Mouse (Mus musculus): ENCODE measurements around the gene Fer1l4. TPM values are rescaled to one million over a fixed set of nuclear protein-coding genes. Genes with fewer than 3 reads are reported as not detected.
A peak's percentile ranks its signal among the peaks of the same experiment; 100 is the strongest.

The Fer1l4 gene
- total and polyA plus RNA-seq, 3 experiments: 0.53 TPM; not detected in 2

DNA sequence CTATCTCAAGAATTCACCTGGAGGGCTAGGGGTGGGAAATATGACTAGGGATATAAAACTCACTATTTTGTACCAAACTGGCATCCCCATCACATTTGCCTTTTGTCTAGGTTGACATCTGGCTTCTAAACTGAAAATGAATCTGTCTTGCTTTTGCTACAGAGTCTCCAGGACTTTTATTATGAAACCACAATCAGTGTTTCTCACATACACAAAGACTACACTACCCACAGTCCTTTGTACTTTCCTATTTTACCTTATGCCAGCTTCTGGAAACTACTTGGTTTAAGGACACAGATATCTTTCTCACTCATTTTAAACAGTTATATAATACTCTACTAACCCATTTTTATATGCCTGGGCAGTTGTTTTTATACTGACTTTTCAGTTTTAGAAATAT, 27.3 kb downstream of the Fer1l4 start:
- peaks cover 28% of the 10 kb centered on the region for H3K27me3 ChIP-seq (ENCODE audit: insufficient read depth, low read length)
- no peaks in the 10 kb centered on the region for H3K9me3 ChIP-seq (replicated peaks)
- TF ChIP-seq GATA1 (IDR thresholded peaks at IDR 0.05; ENCODE audit: borderline replicate concordance, low read length): no peak
- no peak for TF ChIP-seq TAL1 (conservative IDR thresholded peaks at IDR 0.05; ENCODE audit: low read depth, low read length)
- no peak for TF ChIP-seq CTCF (IDR thresholded peaks at IDR 0.05; ENCODE audit: low read depth, low read length)
- TF ChIP-seq GATA2 (IDR thresholded peaks at IDR 0.05; ENCODE audit: borderline replicate concordance, low read depth, low read length): no peak
- no peak for TF ChIP-seq POLR2AphosphoS5 (IDR thresholded peaks at IDR 0.05; ENCODE audit: insufficient replicate concordance, low read depth, low read length)
- H3K4me1 ChIP-seq (ENCODE audit: insufficient read depth, low read depth, low read length): peaks cover 35% of the 10 kb centered on the region
- H3K36me3 ChIP-seq (replicated peaks): peaks cover 2% of the 10 kb centered on the region
- DNase-seq (ENCODE audit: low spot score) (no peak), ATAC-seq (ENCODE audit: extremely low read depth, insufficient number of reproducible peaks, low FRiP score, poor library complexity, severe bottlenecking) (no peak)
- H3K4me3 ChIP-seq (ENCODE audit: low read depth, low read length): no peak overlapping the region

DNA sequence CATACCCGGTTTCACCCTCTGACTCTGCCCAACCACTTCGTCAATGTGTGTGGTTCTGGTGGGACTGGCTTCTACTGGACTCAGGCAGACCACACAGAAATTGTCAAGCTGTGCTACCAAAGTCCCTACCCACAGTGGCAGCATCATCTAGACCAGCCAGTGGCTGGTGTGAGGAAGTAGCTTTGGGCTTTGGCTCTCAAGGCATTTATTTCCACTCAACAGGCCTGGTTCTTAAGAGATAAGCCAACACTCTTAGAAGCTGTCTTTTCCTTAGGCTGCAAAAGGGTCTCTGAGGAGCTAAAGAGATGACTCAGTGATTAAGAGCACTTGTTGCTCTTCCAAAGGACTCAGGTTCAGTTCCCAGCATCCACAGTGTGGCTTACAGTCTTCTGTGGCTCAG, 31.0 kb downstream of the Fer1l4 start:
- Histone ChIP-seq H3K4me3 (ENCODE audit: low read depth, low read length) (no peak overlapping the region), H3K4me1 (ENCODE audit: insufficient read depth, low read depth, low read length) (peaks cover 38% of the 10 kb centered on the region), H3K9me3 (replicated peaks) (no peaks in the 10 kb centered on the region), H3K36me3 (replicated peaks) (peaks cover 36% of the 10 kb centered on the region), H3K27me3 (ENCODE audit: insufficient read depth, low read length) (peaks cover 8% of the 10 kb centered on the region; the same call in 1 of the 2 replicates)
- no peak for ATAC-seq (ENCODE audit: extremely low read depth, insufficient number of reproducible peaks, low FRiP score, poor library complexity, severe bottlenecking)
- no peak for TF ChIP-seq POLR2AphosphoS5 (IDR thresholded peaks at IDR 0.05; ENCODE audit: insufficient replicate concordance, low read depth, low read length)
- DNase-seq (ENCODE audit: low spot score): no peak

DNA sequence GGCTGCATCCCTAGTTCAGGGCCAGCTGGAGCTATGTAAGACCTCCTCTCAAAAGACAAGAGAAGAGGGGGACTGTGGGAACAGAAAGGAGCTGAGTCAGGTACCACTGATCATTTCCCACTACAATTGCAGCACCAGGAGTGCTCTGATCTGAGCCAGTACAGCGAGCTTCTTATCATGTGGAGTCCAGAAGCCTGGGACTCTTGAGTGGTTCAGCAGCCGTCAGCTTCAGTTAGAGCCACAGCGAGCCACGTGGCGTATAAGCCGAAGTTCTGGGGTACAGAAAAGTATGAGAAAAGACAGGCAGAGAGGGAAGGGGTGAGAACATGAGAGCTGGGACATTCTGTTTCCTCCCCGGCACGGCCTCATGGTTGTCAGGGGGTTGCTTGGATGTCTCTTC, 31.5 kb downstream of the Fer1l4 start:
- ATAC-seq (ENCODE audit: extremely low read depth, insufficient number of reproducible peaks, low FRiP score, poor library complexity, severe bottlenecking): no peak
- H3K36me3 ChIP-seq (replicated peaks): peaks cover 42% of the 10 kb centered on the region
- DNase-seq (ENCODE audit: low spot score): peak; percentile 20
- H3K4me1 ChIP-seq (ENCODE audit: insufficient read depth, low read depth, low read length): peaks cover 38% of the 10 kb centered on the region
- TF ChIP-seq POLR2AphosphoS5 (IDR thresholded peaks at IDR 0.05; ENCODE audit: insufficient replicate concordance, low read depth, low read length): no peak
- no peak for TF ChIP-seq GATA2 (IDR thresholded peaks at IDR 0.05; ENCODE audit: borderline replicate concordance, low read depth, low read length)
- no peak for TF ChIP-seq TAL1 (conservative IDR thresholded peaks at IDR 0.05; ENCODE audit: low read depth, low read length)
- TF ChIP-seq CTCF (IDR thresholded peaks at IDR 0.05; ENCODE audit: low read depth, low read length): no peak
- TF ChIP-seq GATA1 (IDR thresholded peaks at IDR 0.05; ENCODE audit: borderline replicate concordance, low read length): no peak
- H3K27me3 ChIP-seq (ENCODE audit: insufficient read depth, low read length): peaks cover 8% of the 10 kb centered on the region; the same call in 1 of the 2 replicates
- H3K4me3 ChIP-seq (ENCODE audit: low read depth, low read length): no peak overlapping the region
- no peaks in the 10 kb centered on the region for H3K9me3 ChIP-seq (replicated peaks)

DNA sequence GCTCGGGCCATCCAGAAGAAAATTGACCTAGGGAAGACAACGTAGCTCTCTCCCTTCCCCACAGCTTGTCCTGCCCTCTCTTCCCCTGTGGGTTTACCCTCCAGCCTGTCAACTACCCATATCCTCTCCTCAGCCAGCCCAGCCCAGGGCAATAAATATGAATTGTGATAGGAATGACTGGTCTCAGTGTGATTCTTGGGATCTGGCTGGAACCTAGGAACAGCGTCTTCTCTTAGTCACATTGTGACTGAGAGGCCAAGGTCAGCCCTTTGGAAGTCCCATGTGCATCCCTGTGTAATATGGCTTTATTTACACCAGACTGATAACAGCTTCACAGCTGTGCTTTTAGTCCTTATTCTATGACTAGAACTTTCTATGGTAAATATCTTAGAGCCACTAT, 34.6 kb downstream of the Fer1l4 start:
- Histone ChIP-seq H3K9me3 (replicated peaks) (no peaks in the 10 kb centered on the region), H3K4me1 (ENCODE audit: insufficient read depth, low read depth, low read length) (peaks cover 28% of the 10 kb centered on the region), H3K4me3 (ENCODE audit: low read depth, low read length) (no peak overlapping the region), H3K27me3 (ENCODE audit: insufficient read depth, low read length) (no peaks in the 10 kb centered on the region), H3K36me3 (replicated peaks) (peaks cover 73% of the 10 kb centered on the region)
- DNase-seq (ENCODE audit: low spot score) (no peak), ATAC-seq (ENCODE audit: extremely low read depth, insufficient number of reproducible peaks, low FRiP score, poor library complexity, severe bottlenecking) (no peak)
- TF ChIP-seq TAL1 (conservative IDR thresholded peaks at IDR 0.05; ENCODE audit: low read depth, low read length) (no peak), GATA1 (IDR thresholded peaks at IDR 0.05; ENCODE audit: borderline replicate concordance, low read length) (no peak), CTCF (IDR thresholded peaks at IDR 0.05; ENCODE audit: low read depth, low read length) (no peak), GATA2 (IDR thresholded peaks at IDR 0.05; ENCODE audit: borderline replicate concordance, low read depth, low read length) (no peak), POLR2AphosphoS5 (IDR thresholded peaks at IDR 0.05; ENCODE audit: insufficient replicate concordance, low read depth, low read length) (no peak)

DNA sequence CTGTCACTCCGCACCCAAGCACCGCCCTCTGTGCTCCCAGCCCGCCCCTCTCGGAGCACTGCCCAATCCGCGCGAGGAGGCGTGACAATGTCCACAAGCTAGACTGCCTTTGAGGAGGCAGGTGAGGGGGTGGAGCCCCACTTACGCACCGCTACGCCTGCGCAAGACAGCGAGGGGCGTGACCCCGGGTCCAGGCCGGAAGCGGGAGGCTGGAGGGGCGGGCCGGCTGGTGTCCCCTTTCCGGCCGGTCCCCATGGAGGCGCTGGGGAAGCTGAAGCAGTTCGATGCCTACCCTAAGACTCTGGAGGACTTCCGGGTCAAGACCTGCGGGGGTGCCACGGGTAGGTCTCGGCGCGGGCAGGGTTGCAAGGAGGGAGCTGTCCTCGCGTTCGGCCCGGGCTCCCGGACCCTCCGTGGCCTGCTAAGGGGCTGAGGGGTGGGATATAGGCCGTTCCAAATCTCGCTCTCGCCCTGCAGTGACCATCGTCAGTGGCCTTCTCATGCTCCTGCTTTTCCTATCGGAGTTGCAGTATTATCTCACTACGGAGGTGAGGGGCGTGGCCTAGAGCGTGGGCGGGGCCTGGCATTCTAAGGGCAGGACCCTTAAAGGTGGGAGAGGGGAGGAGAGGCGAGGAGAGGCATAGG, 44.7 kb downstream of the Fer1l4 start, which contains the start of the genes 6430550D23Rik and Ergic3:
Gene 6430550D23Rik, minus strand, starts transcription at position 90 of the 645 bp plus-strand sequence.
Gene Ergic3, plus strand, starts transcription at position 158 of the 645 bp plus-strand sequence.
- DNase-seq (ENCODE audit: low spot score): peak; percentile 99
- Histone ChIP-seq H3K27me3 (ENCODE audit: insufficient read depth, low read length) (no peaks in the 10 kb centered on the region), H3K36me3 (replicated peaks) (peaks cover 46% of the 10 kb centered on the region), H3K4me1 (ENCODE audit: insufficient read depth, low read depth, low read length) (peaks cover 31% of the 10 kb centered on the region), H3K9me3 (replicated peaks) (peaks cover 3% of the 10 kb centered on the region; the same call in 1 of the 2 replicates), H3K4me3 (ENCODE audit: low read depth, low read length) (peak within 1 kb of the TSS; percentile 98)
- TF ChIP-seq GATA2 (IDR thresholded peaks at IDR 0.05; ENCODE audit: borderline replicate concordance, low read depth, low read length): no peak
- peak; percentile 99 for ATAC-seq (ENCODE audit: extremely low read depth, insufficient number of reproducible peaks, low FRiP score, poor library complexity, severe bottlenecking)

DNA sequence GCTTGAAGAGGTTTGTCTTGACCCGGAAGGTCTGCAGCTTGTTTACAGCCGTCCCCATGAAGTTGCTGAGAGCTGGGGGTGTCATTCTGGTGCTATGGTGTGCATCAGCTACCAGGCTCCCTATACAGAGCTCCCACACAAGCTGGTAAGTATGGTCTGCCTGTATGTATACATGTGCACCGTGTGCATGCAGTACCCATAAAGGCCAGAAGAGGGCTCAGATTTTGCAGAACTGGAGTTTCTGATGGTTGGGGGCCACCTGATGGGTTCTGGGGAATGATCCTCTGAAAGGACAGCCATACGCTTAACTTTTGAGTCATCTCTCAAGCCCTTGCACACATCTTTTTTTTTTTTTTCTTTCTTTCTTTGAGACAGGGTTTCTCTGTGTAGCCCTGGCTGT, 47.4 kb downstream of the Fer1l4 start:
- TF ChIP-seq TAL1 (conservative IDR thresholded peaks at IDR 0.05; ENCODE audit: low read depth, low read length) (no peak), CTCF (IDR thresholded peaks at IDR 0.05; ENCODE audit: low read depth, low read length) (peak; percentile 38)
- ATAC-seq (ENCODE audit: extremely low read depth, insufficient number of reproducible peaks, low FRiP score, poor library complexity, severe bottlenecking): no peak
- H3K9me3 ChIP-seq (replicated peaks): peaks cover 3% of the 10 kb centered on the region; the same call in 1 of the 2 replicates
- peaks cover 36% of the 10 kb centered on the region for H3K36me3 ChIP-seq (replicated peaks)
- peaks cover 25% of the 10 kb centered on the region for H3K4me1 ChIP-seq (ENCODE audit: insufficient read depth, low read depth, low read length)
- DNase-seq (ENCODE audit: low spot score): no peak
- H3K27me3 ChIP-seq (ENCODE audit: insufficient read depth, low read length): no peaks in the 10 kb centered on the region
- H3K4me3 ChIP-seq (ENCODE audit: low read depth, low read length): no peak overlapping the region

DNA sequence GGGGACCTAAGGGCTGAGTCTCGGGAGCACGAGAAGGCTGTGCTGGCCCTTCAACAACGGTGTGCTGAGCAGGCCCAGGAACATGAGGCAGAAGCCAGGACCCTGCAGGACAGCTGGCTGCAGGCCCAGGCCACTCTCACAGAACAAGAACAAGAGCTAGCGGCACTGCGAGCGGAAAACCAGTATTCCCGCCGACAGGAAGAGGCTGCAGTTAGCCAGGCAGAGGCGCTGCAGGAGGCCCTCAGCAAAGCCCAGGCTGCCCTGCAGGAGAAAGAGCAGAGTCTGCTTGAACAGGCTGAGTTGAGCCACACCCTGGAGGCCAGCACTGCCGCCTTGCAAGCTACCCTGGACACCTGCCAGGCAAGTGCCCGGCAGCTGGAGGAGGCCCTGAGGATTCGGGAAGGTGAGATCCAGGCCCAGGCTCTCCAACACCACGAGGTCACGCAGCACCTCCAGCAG, 60.9 kb downstream of the Fer1l4 start:
- Histone ChIP-seq H3K36me3 (replicated peaks) (peaks cover 96% of the 10 kb centered on the region), H3K4me3 (ENCODE audit: low read depth, low read length) (peak overlapping the region; percentile 14; the same call in 1 of the 2 replicates), H3K27me3 (ENCODE audit: insufficient read depth, low read length) (no peaks in the 10 kb centered on the region), H3K4me1 (ENCODE audit: insufficient read depth, low read depth, low read length) (peaks cover 59% of the 10 kb centered on the region), H3K9me3 (replicated peaks) (no peaks in the 10 kb centered on the region)
- ATAC-seq (ENCODE audit: extremely low read depth, insufficient number of reproducible peaks, low FRiP score, poor library complexity, severe bottlenecking) (no peak), DNase-seq (ENCODE audit: low spot score) (peak; percentile 14)
- TF ChIP-seq GATA1 (IDR thresholded peaks at IDR 0.05; ENCODE audit: borderline replicate concordance, low read length) (no peak), CTCF (IDR thresholded peaks at IDR 0.05; ENCODE audit: low read depth, low read length) (no peak), TAL1 (conservative IDR thresholded peaks at IDR 0.05; ENCODE audit: low read depth, low read length) (no peak), GATA2 (IDR thresholded peaks at IDR 0.05; ENCODE audit: borderline replicate concordance, low read depth, low read length) (no peak), POLR2AphosphoS5 (IDR thresholded peaks at IDR 0.05; ENCODE audit: insufficient replicate concordance, low read depth, low read length) (no peak)

Data from G1E (cell line).